1 mouse cellular context compared by ENCODE assay signal in the genomic region with DNA sequence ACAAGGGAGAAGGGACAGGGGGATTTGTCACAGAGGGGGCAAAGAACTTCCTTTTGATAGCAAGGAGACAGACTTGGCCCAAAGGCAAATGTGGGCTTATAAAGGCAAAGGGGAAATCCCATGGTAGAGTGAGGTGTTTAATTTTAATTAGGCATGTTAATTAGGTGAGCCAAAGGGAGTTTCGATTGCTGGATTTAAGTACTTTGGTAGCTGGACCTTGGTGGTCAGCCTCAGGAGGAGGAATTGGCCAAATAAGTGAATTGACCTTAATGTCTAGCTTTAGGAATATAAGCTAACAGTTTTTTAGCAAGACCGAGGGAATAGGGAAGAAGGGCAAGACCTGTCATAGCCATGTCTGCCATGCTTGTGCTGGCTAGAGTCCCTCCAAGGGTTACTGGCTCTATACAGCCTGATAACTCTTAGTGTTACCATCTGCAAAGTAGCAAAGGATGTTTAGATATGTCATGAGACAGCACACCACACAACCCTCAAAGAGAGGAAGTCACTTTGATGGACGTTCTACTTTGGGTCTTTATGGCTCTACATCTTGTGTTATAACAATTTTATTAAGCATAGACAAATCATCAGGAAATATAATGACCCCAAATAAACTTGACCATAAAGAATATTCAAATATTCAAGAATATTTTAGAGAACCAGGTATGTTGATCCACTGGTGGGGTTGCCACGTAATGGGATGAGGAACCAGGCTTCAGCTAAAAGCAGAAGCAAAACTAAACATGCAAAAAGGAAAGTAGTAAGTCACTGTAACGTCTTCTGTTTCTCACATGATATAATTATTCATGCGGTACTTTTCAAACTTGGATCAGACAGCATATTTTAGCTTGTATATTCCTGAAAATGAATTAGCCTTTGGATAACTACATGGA.
A peak's percentile ranks its signal among the peaks of the same experiment; 100 is the strongest.
TF ChIP-seq lines count a peak whose summit lies in the region.

No protein-coding gene starts in this region.

TF ChIP-seq in CH12.LX, 34 proteins besides CTCF, POLR2A, EP300 and RAD21:
- TF ChIP-seq E2F4 (IDR thresholded peaks at IDR 0.05; ENCODE audit: insufficient replicate concordance, low read depth, low read length) = no peak
- peak; percentile 56; the same call in 1 of the 2 replicates for TF ChIP-seq SIN3A (IDR thresholded peaks at IDR 0.05; ENCODE audit: low read length)
- peak; percentile 81 for TF ChIP-seq JUND (conservative IDR thresholded peaks at IDR 0.05; ENCODE audit: low read depth, low read length)
- no peak for TF ChIP-seq ELF1 (IDR thresholded peaks at IDR 0.05; ENCODE audit: low read depth, low read length)
- TF ChIP-seq MEF2A (IDR thresholded peaks at IDR 0.05; ENCODE audit: borderline replicate concordance, low read depth, low read length) = peak; percentile 84
- TF ChIP-seq KAT2A (IDR thresholded peaks at IDR 0.05; ENCODE audit: insufficient replicate concordance, low read length) = no peak
- TF ChIP-seq USF1 (IDR thresholded peaks at IDR 0.05; ENCODE audit: low read depth, low read length) = no peak
- TF ChIP-seq NELFE (IDR thresholded peaks at IDR 0.05; ENCODE audit: low read depth, low read length) = no peak
- TF ChIP-seq MAFK (IDR thresholded peaks at IDR 0.05; ENCODE audit: insufficient replicate concordance, low read length) = no peak
- TF ChIP-seq ETS1 (conservative IDR thresholded peaks at IDR 0.05; ENCODE audit: low read depth, low read length) = peak; percentile 85
- TF ChIP-seq PAX5 (IDR thresholded peaks at IDR 0.05; ENCODE audit: low read length) = no peak
- peak; percentile 27; the same call in 1 of the 2 replicates for TF ChIP-seq JUN (IDR thresholded peaks at IDR 0.05; ENCODE audit: insufficient read depth, low read depth, low read length)
- TF ChIP-seq TBP (conservative IDR thresholded peaks at IDR 0.05; ENCODE audit: low read depth, low read length) = peak; percentile 25; the same call in 1 of the 2 replicates
- no peak for TF ChIP-seq SMC3 (IDR thresholded peaks at IDR 0.05; ENCODE audit: low read depth, low read length)
- TF ChIP-seq TCF12 (IDR thresholded peaks at IDR 0.05; ENCODE audit: low read depth, low read length) = peak; percentile 75
- peak; percentile 52; the same call in 1 of the 2 replicates for TF ChIP-seq MYC (IDR thresholded peaks at IDR 0.05; ENCODE audit: low read depth, low read length)
- TF ChIP-seq ZKSCAN1 (IDR thresholded peaks at IDR 0.05; ENCODE audit: borderline replicate concordance, low read depth, low read length) = no peak
- TF ChIP-seq ZC3H11A (IDR thresholded peaks at IDR 0.05; ENCODE audit: low read depth, low read length) = no peak
- no peak for TF ChIP-seq POLR2AphosphoS2 (IDR thresholded peaks at IDR 0.05; ENCODE audit: low read depth, low read length)
- peak; percentile 68 for TF ChIP-seq ZNF384 (IDR thresholded peaks at IDR 0.05; ENCODE audit: low read depth, low read length)
- no peak for TF ChIP-seq RCOR1 (conservative IDR thresholded peaks at IDR 0.05; ENCODE audit: low read depth, low read length)
- no peak for TF ChIP-seq NRF1 (IDR thresholded peaks at IDR 0.05; ENCODE audit: low read depth, low read length)
- no peak; the same call in 1 of the 2 replicates for TF ChIP-seq MXI1 (IDR thresholded peaks at IDR 0.05; ENCODE audit: low read depth, low read length)
- TF ChIP-seq MAX (IDR thresholded peaks at IDR 0.05; ENCODE audit: low read length) = no peak; the same call in 1 of the 2 replicates
- TF ChIP-seq CHD1 (IDR thresholded peaks at IDR 0.05; ENCODE audit: low read depth, low read length) = no peak
- TF ChIP-seq HCFC1 (IDR thresholded peaks at IDR 0.05; ENCODE audit: low read depth, low read length) = no peak
- no peak for TF ChIP-seq USF2 (conservative IDR thresholded peaks at IDR 0.05; ENCODE audit: low read depth, low read length)
- TF ChIP-seq BHLHE40 (IDR thresholded peaks at IDR 0.05; ENCODE audit: low read depth, low read length) = peak; percentile 95
- no peak for TF ChIP-seq GABPA (IDR thresholded peaks at IDR 0.05; ENCODE audit: insufficient replicate concordance, low read depth, low read length)
- no peak for TF ChIP-seq UBTF (IDR thresholded peaks at IDR 0.05; ENCODE audit: low read depth, low read length)
- TF ChIP-seq ZMIZ1 (IDR thresholded peaks at IDR 0.05; ENCODE audit: low read depth, low read length) = no peak
- TF ChIP-seq MAZ (IDR thresholded peaks at IDR 0.05; ENCODE audit: low read depth, low read length) = peak; percentile 44; the same call in 1 of the 2 replicates
- TF ChIP-seq IRF4 (IDR thresholded peaks at IDR 0.05; ENCODE audit: low read depth, low read length) = peak; percentile 91
- no peak for TF ChIP-seq CHD2 (IDR thresholded peaks at IDR 0.05; ENCODE audit: low read length)
TF ChIP-seq in CH12.LX: peak in this region for 12.
